Mouse (Mus musculus) forebrain, embryonic 14.5 days (tissue): ENCODE data around the gene Akap8. TPM values are rescaled to one million over a fixed set of nuclear protein-coding genes. Genes with fewer than 3 reads are reported as not detected.

ENCODE experiments used
- ATAC-seq: fragments of 200-750 bp; cut with Nextera tagmentation; 2 replicates; pipeline ENCODE4 v1.8.0; 2017; ENCODE audit warnings: mild to moderate bottlenecking, moderate library complexity
- DNase-seq: peaks from one replicate; pipeline ENCODE4 v3.0.0-alpha.2; 2015; ENCODE audit warnings: low spot score
- H3K27ac ChIP-seq: fragments of 300-500 bp; sonication (generic); 2 replicates; pipeline ENCODE4 v1.5.1; 2014; ENCODE audit warnings: low read depth, mild to moderate bottlenecking, control low read depth, low read length, moderate library complexity
- H3K27me3 ChIP-seq: fragments of 300-500 bp; sonication (generic); replicated peaks from 2 replicates; pipeline ENCODE4 v1.6.1; 2014; ENCODE audit warnings: low read length, control low read depth, mixed read lengths; ENCODE audit not compliant: control insufficient read depth, insufficient read depth
- H3K36me3 ChIP-seq: fragments of 300-500 bp; sonication (generic); 2 replicates; pipeline ENCODE4 v1.6.1; 2014; ENCODE audit warnings: low read length, control low read depth; ENCODE audit not compliant: control insufficient read depth, insufficient read depth
- H3K4me1 ChIP-seq: fragments of 300-500 bp; sonication (generic); 2 replicates; pipeline ENCODE4 v1.6.1; 2014; ENCODE audit warnings: antibody characterized with exemption, low read length, control low read depth; ENCODE audit not compliant: control insufficient read depth, insufficient read depth
- H3K4me2 ChIP-seq: fragments of 300-500 bp; sonication (generic); 2 replicates; pipeline ENCODE4 v1.6.1; 2014; ENCODE audit warnings: mild to moderate bottlenecking, control low read depth, low read length
- H3K4me3 ChIP-seq: fragments of 300-500 bp; sonication (generic); 2 replicates; pipeline ENCODE4 v1.5.1; 2014; ENCODE audit warnings: low read depth, low read length, control low read depth
- H3K9ac ChIP-seq: fragments of 300-500 bp; sonication (generic); 2 replicates; pipeline ENCODE4 v1.6.1; 2014; ENCODE audit warnings: mild to moderate bottlenecking, low read length, control low read depth, moderate library complexity
- H3K9me3 ChIP-seq: fragments of 300-500 bp; sonication (generic); replicated peaks from 2 replicates; pipeline ENCODE4 v1.6.1; 2016; ENCODE audit warnings: low read length, control low read depth, mixed read lengths; ENCODE audit not compliant: control insufficient read depth
- WGBS: fragments of 180-500 bp; shearing (Covaris S2); extraction: QIAGEN DNeasy Blood & Tissue Kit; methylation state at CpG from one replicate; pipeline ENCODE4 v1.1.7; 2014; 5-methylcytosine and 5-hydroxymethylcytosine counted together
- polyA plus RNA-seq: library from polyadenylated mRNA; unstranded; fragments of >200 nt; fragmentation: Nextera tagmentation; extraction: Ambion mirVana; gene quantifications from 2 replicates; pipeline ENCODE4 v1.2.1, GENCODE M21; 2014

The Akap8 gene
- polyA plus RNA-seq, 1 experiment from 2014 or later = 33.9 TPM

DNA sequence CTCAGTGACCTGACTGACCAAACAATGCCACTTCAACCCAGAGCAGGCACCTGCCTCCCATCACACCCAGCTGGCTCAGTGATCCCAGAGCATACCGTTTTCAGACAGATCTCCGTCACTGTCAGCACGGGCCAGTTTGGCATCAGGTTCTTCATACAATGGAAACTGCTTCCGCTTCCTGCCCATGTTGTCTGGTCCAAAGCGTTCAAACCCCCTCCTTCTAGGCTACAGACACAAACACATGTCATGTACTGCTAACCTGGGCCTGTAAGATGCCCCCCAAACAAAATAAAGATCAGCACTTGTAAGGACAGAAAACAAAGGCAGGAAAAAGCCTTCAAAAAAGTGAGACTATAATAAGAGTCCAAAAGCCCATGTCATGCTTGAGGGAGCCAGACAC lies 5.5 kb downstream of the Akap8 start:
- peaks cover 9% of the 10 kb centered on the region for H3K4me1 ChIP-seq
- no peaks in the 10 kb centered on the region for H3K27me3 ChIP-seq
- H3K36me3 ChIP-seq = peaks cover 80% of the 10 kb centered on the region
- H3K4me2 ChIP-seq = no peak overlapping the region
- no peaks in the 10 kb centered on the region for H3K9me3 ChIP-seq
- H3K27ac ChIP-seq = no peak overlapping the region
- no peak overlapping the region for H3K4me3 ChIP-seq
- DNase-seq (no peak), ATAC-seq (no peak)
- 94% methylated on average over 5 of the region's 5 CpGs for WGBS
- H3K9ac ChIP-seq = no peak overlapping the region

DNA sequence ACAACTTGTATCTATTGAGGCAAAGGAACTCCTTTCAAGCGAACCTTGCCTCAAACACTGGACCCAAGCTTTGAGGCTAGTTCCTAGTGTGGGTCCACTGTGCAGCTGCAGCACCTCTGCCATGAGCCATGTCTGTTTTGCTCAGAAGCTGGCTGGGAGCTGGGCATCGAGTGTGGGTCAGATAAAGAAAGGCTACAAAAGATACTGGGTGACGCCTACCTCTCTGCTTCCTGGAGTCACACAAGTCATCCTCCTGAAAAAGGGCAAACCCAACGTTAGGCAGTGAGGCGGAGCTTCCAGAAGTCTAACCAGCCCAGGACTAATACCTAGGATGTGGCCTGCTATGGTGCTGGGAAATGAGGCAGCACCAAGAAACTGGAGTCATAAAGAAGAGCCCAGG lies 7.1 kb downstream of the Akap8 start:
- H3K4me1 ChIP-seq = peaks cover under 1% of the 10 kb centered on the region; the same call in 1 of the 2 replicates
- no peak overlapping the region for H3K9ac ChIP-seq
- WGBS = 83% methylated on average over 5 of the region's 5 CpGs
- no peak overlapping the region for H3K4me3 ChIP-seq
- DNase-seq (no peak), ATAC-seq (no peak)
- peaks cover 97% of the 10 kb centered on the region for H3K36me3 ChIP-seq
- no peak overlapping the region for H3K27ac ChIP-seq
- H3K27me3 ChIP-seq = no peaks in the 10 kb centered on the region
- H3K9me3 ChIP-seq = no peaks in the 10 kb centered on the region
- no peak overlapping the region for H3K4me2 ChIP-seq

DNA sequence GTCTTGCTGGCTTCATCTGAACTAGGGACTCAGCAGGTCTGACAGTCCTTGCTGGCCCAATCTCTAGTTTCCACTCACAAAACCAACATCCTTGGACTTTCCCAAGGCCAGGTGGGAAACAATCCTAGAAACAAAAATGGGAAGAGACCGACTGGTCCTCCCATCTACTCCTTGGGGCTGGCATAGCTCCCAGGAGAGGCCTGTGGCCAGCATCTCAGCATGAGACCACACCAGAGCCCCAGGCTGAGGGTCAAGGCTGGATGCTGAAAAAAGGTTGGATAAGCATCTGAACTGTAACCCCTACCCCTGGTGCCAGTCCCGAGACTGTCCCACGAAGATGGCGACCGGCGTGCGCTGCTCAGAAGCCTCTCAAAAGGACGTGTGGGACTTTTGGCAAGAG lies 8.2 kb downstream of the Akap8 start:
- no peaks in the 10 kb centered on the region for H3K27me3 ChIP-seq
- H3K4me2 ChIP-seq = no peak overlapping the region
- H3K4me1 ChIP-seq = no peaks in the 10 kb centered on the region
- no peak overlapping the region for H3K9ac ChIP-seq
- H3K36me3 ChIP-seq = peaks cover 100% of the 10 kb centered on the region
- DNase-seq = no peak
- no peak overlapping the region for H3K4me3 ChIP-seq
- WGBS = 92% methylated on average over 8 of the region's 8 CpGs
- H3K9me3 ChIP-seq = no peaks in the 10 kb centered on the region
- no peak overlapping the region for H3K27ac ChIP-seq
- no peak for ATAC-seq

DNA sequence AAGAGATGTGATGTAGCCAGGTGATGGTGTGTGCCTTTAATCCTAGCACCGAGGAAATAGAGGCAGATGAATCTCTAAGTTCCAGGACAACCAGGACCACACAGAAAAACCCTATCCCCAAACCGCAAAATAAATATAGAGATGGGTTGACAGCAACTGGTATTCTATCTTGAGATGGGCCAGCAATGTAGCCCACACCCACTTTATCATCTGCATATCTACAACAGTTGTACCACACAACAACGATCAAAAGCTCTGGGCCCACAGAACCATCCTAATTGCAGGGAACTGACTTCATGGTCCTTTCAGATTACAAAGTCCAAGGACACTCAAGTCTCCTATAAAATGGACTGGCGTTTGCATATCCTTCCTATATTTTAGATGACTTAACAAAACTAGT lies 13.1 kb downstream of the Akap8 start:
- Histone ChIP-seq H3K36me3 (peaks cover 99% of the 10 kb centered on the region), H3K9me3 (no peaks in the 10 kb centered on the region), H3K27ac (no peak overlapping the region), H3K4me3 (no peak overlapping the region), H3K4me2 (no peak overlapping the region), H3K9ac (no peak overlapping the region), H3K4me1 (no peaks in the 10 kb centered on the region), H3K27me3 (no peaks in the 10 kb centered on the region)
- DNase-seq = no peak
- no peak for ATAC-seq
- WGBS = 92% methylated on average over 4 of the region's 4 CpGs

DNA sequence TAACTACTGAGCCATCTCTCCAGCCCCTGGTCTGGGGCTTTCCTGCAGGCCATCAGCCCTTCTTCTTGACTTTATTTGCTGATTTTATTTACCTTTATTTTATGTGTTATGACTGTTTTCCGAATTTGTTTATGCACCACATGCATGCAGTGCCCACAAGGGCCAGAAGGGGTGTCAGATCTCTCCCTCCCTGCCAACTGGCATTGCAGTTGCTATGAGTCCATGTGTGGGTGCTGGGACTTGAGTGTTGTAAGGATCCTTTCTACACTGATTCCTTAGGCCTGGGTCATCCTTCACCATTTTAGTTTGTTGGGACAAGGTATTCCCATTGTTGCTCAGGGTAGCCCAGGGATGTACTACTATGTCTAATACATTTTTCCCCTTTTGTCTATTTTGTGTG lies 22.9 kb downstream of the Akap8 start:
- ATAC-seq (no peak), DNase-seq (no peak)
- no peaks in the 10 kb centered on the region for H3K4me1 ChIP-seq
- H3K9me3 ChIP-seq = no peaks in the 10 kb centered on the region
- 89% methylated on average over 1 of the region's 1 CpGs for WGBS
- no peaks in the 10 kb centered on the region for H3K27me3 ChIP-seq
- no peak overlapping the region for H3K4me3 ChIP-seq
- H3K36me3 ChIP-seq = 0 out of 2 replicates have a peak, but pooled peaks cover 6% of the 10 kb centered on the region
- no peak overlapping the region for H3K9ac ChIP-seq
- no peak overlapping the region for H3K4me2 ChIP-seq
- H3K27ac ChIP-seq = no peak overlapping the region

DNA sequence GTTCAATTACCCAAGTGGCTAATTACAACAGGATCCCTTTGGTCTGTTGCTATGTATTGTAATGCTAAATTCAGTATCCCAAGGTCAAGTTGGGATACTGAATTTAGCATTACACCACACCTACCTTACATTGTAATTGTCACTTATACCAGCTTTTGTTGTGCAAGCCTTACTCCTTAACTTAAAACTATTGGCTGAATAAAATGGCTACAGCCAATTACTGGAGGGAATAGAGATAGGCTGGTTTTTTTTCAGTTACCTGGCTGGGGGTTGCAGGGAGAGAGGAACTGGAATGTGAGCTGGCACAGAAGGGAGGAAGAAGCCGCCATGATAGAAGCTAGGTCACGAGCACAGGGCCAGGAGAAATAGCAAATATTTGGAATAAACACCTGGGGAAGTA lies 25.1 kb downstream of the Akap8 start:
- no peak overlapping the region for H3K4me3 ChIP-seq
- no peak overlapping the region for H3K4me2 ChIP-seq
- ATAC-seq (no peak), DNase-seq (no peak)
- no peaks in the 10 kb centered on the region for H3K9me3 ChIP-seq
- H3K4me1 ChIP-seq = no peaks in the 10 kb centered on the region
- no peaks in the 10 kb centered on the region for H3K27me3 ChIP-seq
- no peak overlapping the region for H3K27ac ChIP-seq
- no peaks in the 10 kb centered on the region for H3K36me3 ChIP-seq
- WGBS = 88% methylated on average over 2 of the region's 2 CpGs
- H3K9ac ChIP-seq = no peak overlapping the region

DNA sequence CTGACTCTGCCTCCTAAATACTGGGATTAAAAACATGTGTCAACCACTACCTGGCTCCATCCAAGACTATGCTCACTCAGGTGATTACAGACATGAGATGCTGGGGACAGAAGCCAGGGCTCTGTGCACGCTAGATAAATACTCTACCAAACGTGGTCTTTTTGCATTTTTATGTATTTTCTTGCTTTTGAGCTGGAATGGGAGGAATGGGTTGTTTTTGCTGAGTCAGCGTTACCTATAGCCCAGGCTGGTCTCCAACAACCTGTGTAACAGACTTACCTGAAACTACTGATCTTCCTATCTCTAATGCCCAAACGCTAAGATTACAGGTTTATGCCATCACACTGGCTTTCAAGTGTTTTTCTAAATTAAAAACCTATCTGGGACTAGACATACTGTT lies 25.9 kb downstream of the Akap8 start:
- WGBS = 92% methylated on average over 4 of the region's 4 CpGs

DNA sequence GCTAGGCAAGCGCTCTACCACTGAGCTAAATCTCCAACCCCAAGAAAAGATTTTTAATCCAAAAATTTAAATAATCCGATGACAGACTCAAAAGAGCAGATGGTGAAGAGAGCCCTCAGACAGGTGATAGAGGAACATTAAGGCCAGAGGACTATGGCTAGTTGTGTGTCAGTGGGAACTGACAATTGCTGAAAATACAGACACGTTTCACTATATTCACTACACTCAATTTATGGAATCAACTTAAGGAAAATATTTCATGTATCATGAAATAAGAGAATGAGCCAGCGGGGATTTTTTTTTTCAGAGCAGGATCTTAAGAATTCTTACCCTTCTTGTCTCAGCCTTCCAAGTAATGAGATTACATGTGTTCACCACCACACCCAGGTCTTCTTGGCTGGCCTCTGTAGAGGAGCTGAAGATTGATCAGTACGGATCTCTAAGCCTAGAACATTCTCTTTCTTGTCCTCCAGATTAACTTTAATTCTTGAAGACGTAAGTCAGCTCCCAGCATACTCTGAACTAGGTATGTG lies 35.8 kb downstream of the Akap8 start:
- Histone ChIP-seq H3K4me3 (peak overlapping the region; percentile 92), H3K9me3 (no peaks in the 10 kb centered on the region), H3K27me3 (no peaks in the 10 kb centered on the region), H3K9ac (peak overlapping the region; percentile 96), H3K4me2 (peak overlapping the region; percentile 84), H3K4me1 (peaks cover 10% of the 10 kb centered on the region; the same call in 1 of the 2 replicates), H3K36me3 (no peaks in the 10 kb centered on the region), H3K27ac (peak overlapping the region; percentile 99)
- DNase-seq (no peak), ATAC-seq (no peak)
- 46% methylated on average over 6 of the region's 6 CpGs for WGBS

More for the DNA sequence above, 25.9 kb downstream of the Akap8 start:
- Histone ChIP-seq H3K27me3 (no peaks in the 10 kb centered on the region), H3K9me3 (no peaks in the 10 kb centered on the region), H3K9ac (no peak overlapping the region), H3K36me3 (no peaks in the 10 kb centered on the region), H3K27ac (no peak overlapping the region), H3K4me2 (no peak overlapping the region), H3K4me3 (no peak overlapping the region), H3K4me1 (no peaks in the 10 kb centered on the region)
- DNase-seq = no peak
- no peak for ATAC-seq

DNA sequence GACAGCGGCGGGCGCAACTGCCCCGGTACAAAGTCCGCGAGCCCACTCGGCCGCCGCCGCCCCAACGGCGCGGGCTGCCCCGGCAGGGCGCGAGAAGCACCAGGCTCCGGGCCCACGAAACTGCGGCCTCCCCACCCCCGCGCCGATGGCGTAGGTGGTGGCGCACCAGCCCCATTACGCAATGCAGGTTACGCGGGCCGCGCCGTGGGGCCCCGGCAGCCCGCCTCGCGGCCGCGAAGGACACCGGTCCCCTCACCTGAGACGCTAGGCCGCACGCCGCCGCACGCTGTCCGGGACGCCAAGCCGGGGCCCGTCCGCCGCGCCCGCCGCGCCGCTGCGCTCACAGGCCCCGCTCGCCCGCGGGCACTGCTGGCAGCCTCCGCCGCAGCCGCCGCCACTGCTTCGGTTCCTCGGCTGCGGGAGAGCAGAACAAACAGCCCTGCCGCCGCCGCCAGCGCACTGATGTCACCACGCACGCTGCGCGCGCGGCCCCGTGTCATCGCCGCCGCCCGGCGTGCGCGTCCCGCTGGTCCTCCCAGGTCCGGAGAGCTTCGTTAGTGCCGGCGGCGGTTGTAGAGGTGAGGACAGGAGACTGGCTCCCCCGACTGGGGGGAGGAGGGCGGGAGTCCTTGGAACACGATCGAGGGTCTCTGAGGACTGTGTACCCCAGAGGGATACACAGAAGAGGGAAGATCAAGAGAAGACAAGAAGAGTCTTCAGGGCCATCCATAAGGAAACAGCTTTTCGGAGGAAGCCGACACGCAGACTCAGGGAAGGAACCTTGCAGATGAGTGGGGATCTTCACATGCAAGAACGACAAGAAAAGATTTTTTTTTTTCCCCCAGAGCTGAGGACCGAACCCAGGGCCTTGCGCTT lies 36.5 kb downstream of the Akap8 start, which contains the start of gene Brd4:
Gene Brd4, minus strand, starts transcription at position 461 of the 876 bp plus-strand sequence.
- Histone ChIP-seq H3K4me2 (peak within 1 kb of the TSS; percentile 84), H3K27ac (peak within 1 kb of the TSS; percentile 99), H3K9ac (peak within 1 kb of the TSS; percentile 96), H3K4me1 (peaks cover 10% of the 10 kb centered on the region; the same call in 1 of the 2 replicates), H3K36me3 (no peaks in the 10 kb centered on the region), H3K9me3 (no peaks in the 10 kb centered on the region), H3K4me3 (peak within 1 kb of the TSS; percentile 92), H3K27me3 (no peaks in the 10 kb centered on the region)
- WGBS = under 1% methylated on average over 73 of the region's 100 CpGs
- ATAC-seq = peak; percentile 94
- peak; percentile 94 for DNase-seq
